Mouse (Mus musculus) layer of hippocampus, postnatal 14 days (tissue): Measurements from ENCODE around the gene F2. TPM values are rescaled to one million over a fixed set of nuclear protein-coding genes. Genes with fewer than 3 reads are reported as not detected.
"Not testable (repeated sequence)": the region's sequence is repeated elsewhere in the genome, so short reads cannot be mapped to it uniquely, and the experiment has no call there.

Experiments
- DNase-seq, 2 experiments: peaks; one replicate each; pipeline ENCODE4 v3.0.0; 2021 to 2022; ENCODE audit warnings: low spot score in 2 of 2, mixed read lengths in 1 of 2
- total RNA-seq, 2 experiments: library from RNA; stranded (reverse); gene quantifications; 2 replicates each; pipeline ENCODE4 v1.2.3; 2021

F2 gene
- total RNA-seq, 2 experiments from 2014 or later = 0.25 TPM; not detected in 1

DNA sequence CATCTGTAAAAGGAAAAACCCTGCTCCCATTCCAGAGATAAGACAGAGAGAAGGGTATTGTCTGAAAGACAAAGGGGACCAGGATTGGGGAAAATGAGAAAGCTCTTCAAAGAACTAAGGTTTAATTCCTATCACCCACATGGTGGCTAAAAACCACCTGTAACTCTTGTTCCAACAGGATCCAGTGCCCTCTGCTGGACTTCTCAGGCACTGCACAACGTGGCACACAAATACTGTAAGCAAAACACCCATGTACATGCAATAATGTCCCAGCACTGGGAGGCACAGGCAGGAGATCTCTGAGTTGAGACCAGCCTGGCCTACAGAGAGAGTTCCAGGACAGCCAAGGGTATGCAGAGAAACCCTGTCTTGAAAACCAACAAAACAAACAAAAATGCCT is 10.5 kb upstream of the F2 start:
- DNase-seq = peak in 1 of 2 experiments; percentile 52

DNA sequence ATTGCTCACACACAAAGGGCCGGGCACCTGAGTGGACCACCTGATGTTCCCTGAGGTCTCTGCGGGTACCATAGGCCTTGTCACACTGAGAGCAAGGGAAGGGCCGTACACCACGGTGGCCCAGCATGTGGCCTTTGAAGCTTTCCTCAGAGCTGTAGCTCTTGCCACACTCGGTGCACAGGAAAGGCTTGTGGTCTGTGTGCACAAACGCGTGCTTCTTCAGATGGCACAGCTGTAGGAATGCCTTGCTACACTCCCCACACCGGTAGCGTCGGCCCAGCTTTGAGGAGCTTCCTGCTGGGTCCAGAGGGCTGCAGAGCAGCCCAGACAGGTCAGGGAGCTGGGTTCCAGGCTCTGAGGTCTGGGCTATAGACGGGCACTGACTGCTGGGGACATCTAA is 9.6 kb upstream of the F2 start:
- DNase-seq = no peak

DNA sequence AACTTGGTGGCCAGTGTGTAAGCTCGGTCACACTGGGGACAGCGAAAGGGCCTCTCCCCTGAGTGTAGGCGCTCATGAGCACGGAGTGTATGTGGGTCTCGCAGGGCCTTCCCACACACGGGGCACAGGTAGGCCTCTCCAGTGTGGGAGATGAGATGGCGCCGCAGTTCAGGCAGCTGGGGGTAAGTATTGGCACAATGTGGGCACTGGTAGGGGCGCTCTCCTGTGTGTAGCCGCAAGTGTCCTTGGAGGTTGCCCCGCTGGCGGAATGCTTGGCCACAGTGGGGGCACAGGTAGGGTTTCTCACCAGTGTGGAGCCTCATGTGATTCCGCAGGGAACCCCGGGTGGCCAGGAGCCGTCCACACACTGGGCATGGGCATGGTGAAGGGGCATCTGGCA is 9.1 kb upstream of the F2 start:
- DNase-seq = no peak

DNA sequence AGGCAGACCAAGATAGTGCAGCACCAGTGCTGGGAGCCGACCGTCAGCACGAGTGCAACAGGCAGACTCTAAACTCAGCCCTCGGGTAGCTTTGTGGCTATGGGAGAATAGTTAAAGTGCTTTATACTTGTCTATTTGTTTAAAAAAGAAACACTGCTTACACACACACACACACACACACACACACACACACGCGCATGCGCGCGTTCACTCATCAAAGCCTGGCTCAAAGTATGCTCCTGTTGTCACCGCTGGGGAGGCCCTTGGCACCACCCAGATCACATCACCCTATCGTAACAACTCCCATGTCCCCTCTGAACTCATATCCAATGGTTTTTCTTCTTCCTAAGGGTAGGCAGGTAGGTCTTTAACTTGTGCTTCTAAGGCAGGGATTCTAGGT is 7.8 kb upstream of the F2 start:
- no peak for DNase-seq

DNA sequence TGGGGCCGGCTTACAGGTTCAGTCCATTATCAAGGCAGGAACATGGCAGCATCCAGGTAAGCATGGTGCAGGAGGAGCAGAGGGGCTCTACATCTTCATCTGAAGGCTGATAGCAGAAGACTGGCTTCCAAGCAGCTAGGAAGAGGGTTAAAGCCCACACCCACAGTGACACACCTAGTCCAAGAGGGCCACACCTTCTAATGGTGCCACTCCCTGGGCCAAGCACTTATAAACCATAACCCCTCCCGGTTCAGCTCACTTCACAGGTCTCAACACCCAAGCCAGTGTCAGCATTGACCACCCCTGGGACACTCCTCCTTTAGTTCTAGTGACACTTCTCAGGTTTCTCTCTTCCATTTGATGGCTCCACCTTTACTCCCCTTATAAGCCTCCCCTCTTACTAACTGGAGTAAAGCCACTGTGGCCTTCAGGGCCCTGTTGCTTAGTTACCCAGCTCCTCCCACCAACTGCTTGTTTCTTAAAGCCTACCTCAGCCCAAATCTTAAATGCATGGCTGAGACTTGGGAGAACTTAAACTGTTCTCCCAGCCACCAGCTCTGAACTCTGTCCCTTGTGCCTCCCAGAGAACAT is 6.7 kb upstream of the F2 start:
- DNase-seq = no peak

DNA sequence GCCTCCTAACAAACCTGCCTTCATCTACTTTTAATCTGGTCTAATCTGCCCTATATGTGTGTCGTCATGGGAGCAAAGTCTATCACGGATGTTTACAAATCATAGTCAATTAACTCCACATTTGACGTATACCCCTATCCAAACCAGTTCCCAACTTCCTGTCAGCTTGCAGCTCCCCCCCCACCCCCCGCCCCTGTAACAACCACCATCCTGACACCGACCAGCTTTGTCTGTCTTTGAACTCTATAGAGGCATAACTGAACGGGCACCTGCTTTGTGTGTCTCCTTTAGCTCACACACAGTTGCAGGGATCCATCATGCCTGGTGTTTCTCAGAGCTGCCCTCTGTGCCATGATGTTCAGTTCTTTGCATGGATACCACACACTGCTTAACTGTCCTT is 2.7 kb upstream of the F2 start:
- DNase-seq = no peak

DNA sequence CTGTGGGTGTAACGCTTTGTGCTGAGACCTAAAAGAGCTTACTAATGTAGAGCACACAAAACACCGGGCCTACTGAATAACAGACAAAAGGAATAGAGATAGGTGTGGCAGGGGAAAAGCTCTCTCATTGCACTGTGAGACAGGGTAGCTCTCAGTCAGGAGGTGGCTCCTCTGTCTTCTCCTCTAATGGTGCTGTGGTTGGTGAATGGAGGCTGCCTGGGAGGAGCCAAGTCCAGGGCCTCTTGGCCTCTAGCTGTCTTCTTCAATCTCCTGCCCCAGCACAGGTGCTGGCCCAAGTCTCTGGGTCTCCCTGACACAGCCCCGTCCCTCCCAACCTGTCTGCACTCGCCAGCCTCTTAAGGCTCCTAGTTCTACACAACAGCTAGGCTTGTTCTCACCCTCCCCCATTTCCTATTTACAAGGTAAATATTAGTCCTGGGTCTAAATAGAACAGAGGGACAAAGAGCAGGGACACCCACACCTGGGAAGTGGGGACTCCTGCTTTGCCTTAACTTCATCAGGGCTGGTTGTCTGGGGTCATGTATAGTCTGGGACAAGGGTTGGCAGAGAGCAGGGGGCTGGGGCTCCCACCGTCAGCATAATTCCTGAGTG is 619 bp upstream of the F2 start:
- DNase-seq = no peak

DNA sequence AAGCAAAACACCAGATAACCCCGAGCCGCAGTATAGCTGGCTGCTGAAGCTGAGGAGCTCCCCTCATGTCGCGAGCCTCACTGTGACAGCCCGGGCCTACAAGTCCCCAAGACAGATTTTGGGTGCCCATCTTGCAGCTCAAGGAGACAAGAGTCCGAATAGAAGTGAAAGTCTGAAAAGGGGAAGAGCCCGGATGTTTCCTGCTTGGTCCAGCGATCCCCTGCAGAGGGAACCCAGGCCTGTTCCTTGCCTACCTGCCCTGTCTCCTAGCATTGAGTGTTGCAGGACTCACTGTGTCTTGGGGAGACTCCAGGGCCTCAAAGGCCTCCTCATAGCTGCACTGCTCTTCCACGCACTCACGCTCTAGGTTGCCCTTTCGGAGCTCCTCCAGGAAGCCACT is 728 bp downstream of the F2 start:
- no peak for DNase-seq

DNA sequence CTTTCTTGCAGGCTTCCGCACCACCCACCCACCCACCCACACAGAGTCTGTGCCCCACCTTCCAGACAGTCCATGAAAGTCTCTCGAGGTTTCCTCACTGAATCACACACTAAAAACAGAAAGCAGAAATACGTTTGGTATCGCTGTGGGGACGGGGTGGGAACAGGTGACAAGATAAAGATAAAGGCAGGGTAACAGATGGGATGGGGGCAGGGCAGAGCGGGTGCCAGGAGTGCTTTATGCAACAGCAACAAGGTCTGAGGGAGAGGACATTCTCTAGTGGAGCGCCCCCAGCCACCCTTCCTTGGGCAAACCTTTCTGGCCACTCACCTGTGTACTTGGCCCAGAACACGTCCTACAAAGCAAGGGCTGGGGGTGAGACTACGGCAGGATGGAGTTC is 1.4 kb downstream of the F2 start:
- no peak for DNase-seq

DNA sequence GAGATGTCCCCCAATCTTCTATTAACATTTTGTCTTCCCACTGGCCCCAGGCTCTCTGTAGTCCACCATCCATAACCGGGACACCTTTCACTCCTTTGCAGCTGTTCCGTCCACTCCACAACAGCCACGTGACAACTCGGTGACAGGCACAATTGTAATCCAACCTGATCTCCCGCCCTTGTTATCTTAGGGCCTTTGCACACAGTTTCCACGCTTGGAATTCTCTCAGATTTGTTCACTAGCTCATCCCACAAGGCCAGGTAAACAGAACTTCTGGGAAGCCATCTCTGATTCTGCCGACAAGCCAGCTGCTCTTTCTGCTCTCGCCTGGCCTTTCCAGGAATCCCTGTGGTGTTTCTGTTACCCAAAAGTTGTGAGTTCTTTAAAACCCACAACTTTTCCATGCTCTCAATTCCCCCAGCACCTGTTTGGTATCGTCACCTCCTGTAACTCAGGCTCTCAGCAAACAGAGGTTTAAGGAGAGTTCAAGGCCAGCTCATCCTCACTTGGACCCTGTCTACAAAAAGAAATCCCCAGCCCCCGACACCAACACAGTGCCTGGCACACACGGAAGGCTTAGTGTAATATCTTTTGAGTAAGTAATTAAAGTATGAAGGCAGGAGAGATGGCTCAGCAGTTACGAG is 2.8 kb downstream of the F2 start:
- no peak for DNase-seq

DNA sequence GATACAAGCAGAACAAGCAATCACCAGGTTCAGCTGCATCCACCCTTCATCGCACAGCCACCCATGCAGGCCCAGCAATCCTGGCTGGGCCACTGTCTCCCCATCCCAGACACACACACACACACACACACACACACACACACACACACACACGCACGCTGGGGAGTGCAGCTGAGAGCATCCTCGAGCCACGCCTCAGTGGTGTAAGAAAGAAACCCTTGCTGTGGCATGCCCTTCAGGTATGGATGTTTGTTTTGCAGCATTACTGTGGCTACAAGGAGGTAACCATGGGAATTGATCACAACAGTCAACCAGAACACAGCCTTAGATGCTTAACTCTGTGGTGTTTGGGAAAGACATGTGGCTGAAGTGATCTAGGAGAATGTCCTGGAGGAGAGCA is 3.9 kb downstream of the F2 start:
- DNase-seq = no peak

DNA sequence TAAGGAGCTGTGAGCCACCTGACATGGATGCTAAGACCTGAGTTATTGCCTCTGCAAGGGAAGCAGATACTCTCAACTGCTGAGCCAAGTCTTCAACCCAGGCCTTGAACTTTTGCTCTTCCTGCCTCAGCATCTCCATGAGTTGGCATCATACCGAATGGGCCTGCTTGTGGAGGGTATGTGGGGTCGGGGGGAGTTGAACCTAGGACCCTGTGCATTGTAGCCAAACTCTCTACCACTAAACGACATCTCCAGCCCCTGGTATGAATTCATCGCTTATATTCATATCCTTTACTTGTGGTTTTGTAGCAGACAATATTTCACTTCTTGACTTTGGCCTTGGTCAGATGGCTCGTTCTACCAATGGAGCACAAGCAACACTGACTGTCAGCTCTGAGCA is 4.4 kb downstream of the F2 start:
- no peak for DNase-seq

DNA sequence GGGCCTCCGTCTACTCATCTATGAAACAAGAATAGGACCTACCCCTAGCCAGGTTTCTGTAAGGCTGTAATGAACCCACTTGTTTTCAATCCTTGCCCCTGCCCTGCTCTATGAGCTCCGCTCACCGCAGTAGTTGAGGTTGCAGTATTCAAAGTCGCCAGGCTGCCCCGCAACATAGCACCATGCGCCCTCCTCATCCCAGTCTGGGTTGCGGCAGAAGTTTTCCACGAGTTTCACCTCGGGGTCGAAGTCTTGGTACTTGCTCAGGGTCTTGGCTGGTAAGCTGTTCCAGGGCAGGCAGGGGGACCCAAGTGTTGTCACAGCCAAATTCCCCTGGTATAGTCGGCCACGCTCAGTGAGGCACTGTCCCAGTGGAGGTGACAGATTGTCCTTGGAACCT is 5.8 kb downstream of the F2 start:
- DNase-seq = no peak

DNA sequence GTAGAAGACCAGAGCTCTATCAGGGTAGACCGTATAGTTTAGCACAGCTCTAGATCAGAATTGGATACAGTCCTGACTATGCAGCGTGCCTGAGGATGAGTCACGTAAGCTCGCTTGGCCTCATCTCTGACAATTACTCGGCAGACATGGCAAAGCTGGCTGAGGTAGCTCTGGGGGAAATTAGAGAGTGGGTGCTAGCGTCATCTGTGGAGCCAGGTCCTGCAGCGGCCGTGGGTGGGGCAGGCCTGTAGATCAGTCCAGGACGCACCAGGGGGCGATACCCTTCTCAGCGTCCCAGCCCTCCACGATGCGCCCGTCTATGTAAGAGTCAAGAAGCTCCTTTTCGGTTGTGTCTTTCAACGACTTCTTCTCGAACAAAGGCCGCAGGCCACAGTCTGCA is 6.5 kb downstream of the F2 start:
- no peak for DNase-seq

DNA sequence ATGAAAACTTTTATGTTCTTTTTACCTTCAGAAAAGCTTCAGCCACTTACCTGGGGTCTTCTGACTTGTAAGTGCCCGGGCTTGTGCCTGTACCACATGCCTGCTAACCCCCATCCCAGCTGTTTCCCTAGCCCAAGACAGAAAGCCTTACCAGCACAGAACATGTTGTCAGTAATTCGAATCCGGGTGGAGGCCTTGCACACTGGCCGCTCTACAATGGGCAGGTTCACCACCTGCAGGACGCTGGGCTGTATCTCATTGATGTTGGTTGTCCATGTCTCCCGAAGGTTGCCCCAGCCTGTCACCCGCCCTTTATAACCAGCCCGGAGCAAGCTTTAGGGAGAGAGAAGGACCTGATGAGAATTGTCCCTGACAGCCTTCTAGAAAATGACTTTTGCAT is 8.0 kb downstream of the F2 start:
- DNase-seq = no peak

DNA sequence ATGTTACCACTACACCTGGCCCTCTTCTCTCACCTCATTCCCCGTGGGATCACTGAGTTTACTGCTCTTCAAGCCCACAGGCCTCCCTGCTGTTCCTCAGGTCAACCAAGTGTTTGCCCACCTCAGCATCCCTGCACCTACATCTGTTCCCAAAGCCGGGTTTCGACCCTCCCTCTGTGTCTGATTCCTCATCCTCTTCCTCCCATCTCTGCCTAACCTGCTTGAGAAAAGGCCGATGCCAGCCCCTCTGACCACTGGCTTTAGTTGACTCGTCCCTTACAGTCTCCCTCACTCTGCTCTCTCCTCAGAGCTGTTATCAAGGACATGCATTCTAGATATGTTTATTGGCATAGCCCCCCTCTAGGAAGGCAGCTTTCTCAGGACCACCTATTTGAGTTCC is 8.7 kb downstream of the F2 start:
- DNase-seq = no peak

DNA sequence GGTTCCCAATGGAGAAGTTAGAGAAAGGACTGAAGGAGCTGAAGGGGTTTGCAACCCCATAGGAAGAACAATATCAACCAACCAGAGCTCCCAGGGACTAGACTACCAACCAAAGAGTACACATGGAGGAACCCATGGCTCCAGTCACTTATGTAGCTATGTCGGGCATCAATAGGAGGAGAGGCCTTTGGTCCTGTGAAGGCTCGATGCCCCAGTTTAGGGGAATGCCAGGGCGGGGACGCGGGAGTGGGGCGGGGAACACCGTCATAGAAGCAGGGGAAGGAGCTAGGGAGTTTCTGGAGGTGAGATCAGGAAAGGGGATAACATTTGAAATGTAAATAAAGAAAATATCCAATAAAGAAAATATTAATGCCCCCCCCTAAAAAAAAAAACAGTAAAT is 12.8 kb downstream of the F2 start:
- not testable (repeated sequence) for DNase-seq

DNA sequence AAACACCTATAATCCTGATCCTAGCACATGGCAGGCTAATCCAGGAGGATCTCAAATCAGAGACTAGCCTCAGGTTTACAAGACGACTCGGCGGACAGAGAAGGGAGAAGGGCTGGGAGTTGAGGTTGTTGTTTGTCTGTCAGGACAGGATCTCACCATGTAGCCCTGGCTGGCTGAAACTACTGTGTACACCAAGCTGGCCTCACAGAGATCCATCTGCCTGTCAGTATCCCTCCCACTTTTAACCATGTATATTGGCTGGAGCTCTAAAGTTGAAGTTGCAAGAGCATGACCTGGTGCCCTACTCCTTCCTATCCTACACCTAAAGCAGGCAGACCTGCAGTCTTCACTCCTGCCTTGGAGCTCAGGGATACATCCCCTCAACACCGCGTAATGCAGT is 13.9 kb downstream of the F2 start:
- no peak for DNase-seq

DNA sequence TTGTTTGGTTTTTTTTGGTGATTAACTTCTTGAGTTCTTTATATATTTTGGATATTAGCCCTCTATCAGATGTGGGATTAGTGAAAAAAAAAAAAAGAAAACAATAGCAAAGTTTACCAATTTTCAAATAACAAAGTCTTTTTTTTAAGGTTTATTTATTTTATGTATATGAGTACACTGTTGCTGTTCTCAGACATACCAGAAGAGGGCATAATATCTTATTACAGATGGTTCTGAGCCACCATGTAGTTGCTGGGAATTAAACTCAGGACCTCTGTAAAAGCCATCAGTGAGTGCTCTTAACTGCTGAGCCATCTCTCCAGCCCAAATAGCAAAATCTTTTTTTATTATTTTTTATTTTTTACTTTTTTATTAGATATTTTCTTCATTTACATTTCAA is 26.8 kb downstream of the F2 start:
- DNase-seq = not testable (repeated sequence)

DNA sequence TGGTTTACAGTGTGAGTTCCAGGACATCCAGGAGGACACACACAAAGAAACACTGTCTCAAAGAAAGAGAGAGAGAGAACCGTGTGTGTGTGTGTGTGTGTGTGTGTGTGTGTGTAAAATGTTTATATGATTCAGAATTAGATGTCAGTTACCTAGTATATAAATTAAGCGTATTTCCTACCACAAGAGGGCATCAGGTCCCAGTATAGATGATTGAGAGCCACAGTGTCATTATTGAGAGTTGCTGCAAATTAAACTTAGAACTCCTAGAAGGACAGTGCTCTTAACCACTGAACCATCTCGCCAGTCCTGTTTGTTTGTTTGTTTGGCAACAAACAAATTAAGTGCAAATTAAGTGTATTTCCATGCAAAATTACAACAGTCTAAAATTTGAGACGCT is 33.8 kb downstream of the F2 start:
- no peak for DNase-seq

DNA sequence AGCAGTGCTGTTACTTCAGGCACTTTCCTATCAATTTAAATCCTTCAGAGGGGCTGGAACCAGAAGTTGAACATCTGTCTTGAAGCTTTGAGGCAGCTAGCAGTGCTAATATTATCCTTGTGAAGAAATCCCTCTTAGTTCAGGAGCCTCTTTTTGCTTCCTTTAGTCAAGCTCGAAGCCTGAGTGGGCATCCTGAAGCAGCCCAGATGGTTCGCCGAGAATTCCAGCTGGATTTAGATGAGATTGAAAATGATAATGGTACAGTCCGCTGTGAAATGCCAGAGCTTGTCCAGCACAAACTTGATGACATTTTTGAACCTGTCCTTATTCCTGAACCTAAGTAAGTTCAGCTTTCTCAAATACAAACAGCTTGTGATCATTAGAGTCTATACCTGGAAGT is 35.7 kb downstream of the F2 start:
- no peak for DNase-seq

DNA sequence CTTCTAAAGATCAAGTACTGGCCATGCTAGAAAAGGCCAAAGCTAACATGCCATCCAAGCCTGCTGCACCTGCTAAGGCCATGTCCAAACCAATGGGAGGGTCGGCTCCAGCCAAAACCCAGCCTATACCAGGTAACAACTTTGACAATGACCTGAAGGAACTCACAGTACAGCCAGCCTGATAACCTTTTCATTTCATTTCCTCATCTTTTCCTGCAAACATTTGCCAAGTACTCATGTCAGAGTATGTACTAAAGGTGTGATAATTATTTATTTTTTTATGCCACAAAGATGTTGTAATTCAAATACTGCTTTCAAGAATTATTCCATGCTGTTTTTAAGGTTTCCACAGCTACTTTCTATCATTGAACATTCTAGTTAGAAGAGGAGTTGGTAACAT is 50.0 kb downstream of the F2 start:
- no peak for DNase-seq

DNA sequence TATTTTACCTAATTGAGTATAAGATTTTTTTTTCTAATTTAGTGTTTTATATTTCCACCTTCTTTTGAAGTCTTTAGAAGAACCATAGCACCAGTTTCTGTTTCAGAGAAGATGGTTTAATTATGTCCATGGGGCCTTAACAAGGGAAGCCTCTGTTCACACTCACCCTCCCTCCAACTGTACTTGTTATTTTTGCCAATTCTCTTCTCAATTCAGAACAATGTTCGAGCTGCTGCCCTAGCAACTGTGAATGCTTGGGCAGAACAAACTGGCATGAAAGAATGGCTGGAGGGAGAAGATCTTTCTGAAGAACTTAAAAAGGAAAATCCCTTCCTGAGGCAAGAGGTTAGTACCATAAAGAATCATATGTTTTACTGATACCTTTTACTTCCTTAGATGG is 55.3 kb downstream of the F2 start:
- peak; percentile 2 to 55 for DNase-seq
